Mouse (Mus musculus): Measurements from ENCODE around the gene Zfp324.

Zfp324 gene

GRCm38 (mm10) chr7:13009143-13010004, 43.7 kb downstream of the Zfp324 start:
- DNase-seq (ENCODE audit: low read depth, low spot score), result peak; percentile 95

GRCm38 (mm10) chr7:13010005-13010908, 44.6 kb downstream of the Zfp324 start, which contains the start of gene Zbtb45:
Zbtb45 (minus strand) TSS chr7:13010034.
- DNase-seq (ENCODE audit: low read depth, low spot score), result no peak

- DNase-seq (ENCODE audit: low read depth, low spot score), result no peak
Measured at GRCm38 (mm10) chr7:13013671-13014070, 48.0 kb downstream of the Zfp324 start.

GRCm38 (mm10) chr7:13014275-13014839, 48.7 kb downstream of the Zfp324 start:
- DNase-seq (ENCODE audit: low read depth, low spot score), result no peak

GRCm38 (mm10) chr7:13015217-13015616, 49.6 kb downstream of the Zfp324 start:
- no peak for DNase-seq (ENCODE audit: low read depth, low spot score)

- peak; percentile 72 for DNase-seq (ENCODE audit: low read depth, low spot score)
Measured at GRCm38 (mm10) chr7:13022773-13023535, 57.3 kb downstream of the Zfp324 start.

Data from CD4-positive, CD25-positive, alpha-beta regulatory T cell, adult 2 months (primary cell).